Mouse (Mus musculus) thymus, adult 2 months (tissue): Measurements from ENCODE around the gene Ebpl. TPM values are rescaled to one million over a fixed set of nuclear protein-coding genes. Genes with fewer than 3 reads are reported as not detected.

Source experiments
- DNase-seq: peaks from one replicate; pipeline ENCODE4 v3.0.0; 2021
- H3K27ac ChIP-seq: fragments of 200-500 bp; 2 replicates; pipeline ENCODE4 v1.5.1; 2012; ENCODE audit warnings: low read length, control low read depth; ENCODE audit not compliant: control insufficient read depth, insufficient read depth
- H3K27me3 ChIP-seq: fragments of 200-500 bp; 2 replicates; pipeline ENCODE4 v1.6.1; 2012; ENCODE audit warnings: mild to moderate bottlenecking, low read length, moderate library complexity, mixed read lengths; ENCODE audit not compliant: control insufficient read depth, insufficient read depth
- H3K36me3 ChIP-seq: fragments of 200-500 bp; 2 replicates; pipeline ENCODE4 v1.6.1; 2012; ENCODE audit warnings: mild to moderate bottlenecking, low read length, moderate library complexity; ENCODE audit not compliant: control insufficient read depth, insufficient read depth
- H3K4me1 ChIP-seq: fragments of 200-500 bp; replicated peaks from 2 replicates; pipeline ENCODE4 v1.6.1; 2012; ENCODE audit warnings: low read length; ENCODE audit not compliant: control insufficient read depth, insufficient read depth
- H3K4me3 ChIP-seq: fragments of 200-500 bp; 2 replicates; pipeline ENCODE4 v1.5.1; 2012; ENCODE audit warnings: mild to moderate bottlenecking, low read length, control low read depth, moderate library complexity; ENCODE audit not compliant: control insufficient read depth, insufficient read depth
- CTCF ChIP-seq: fragments of 200-500 bp; IDR thresholded peaks from 2 replicates; pipeline ENCODE4 v1.5.1; 2012; ENCODE audit warnings: mild to moderate bottlenecking, control low read depth, low read length, moderate library complexity, borderline replicate concordance; ENCODE audit not compliant: control insufficient read depth, poor library complexity, insufficient read depth; ENCODE audit errors: extremely low read depth
- POLR2A ChIP-seq: fragments of 200-500 bp; IDR thresholded peaks from 2 replicates; pipeline ENCODE4 v1.6.1; 2012; ENCODE audit warnings: mild to moderate bottlenecking, low read length, control low read depth, moderate library complexity; ENCODE audit not compliant: control insufficient read depth, poor library complexity, insufficient read depth; ENCODE audit errors: extremely low read depth
- WGBS: fragments of 180-500 bp; shearing (Covaris S2); methylation state at CpG from one replicate; pipeline ENCODE4 v1.1.7; 2018; 5-methylcytosine and 5-hydroxymethylcytosine counted together
- polyA plus RNA-seq: library from polyadenylated mRNA; depleted of rRNA; stranded (reverse); fragments of >200 nt; gene quantifications from 2 replicates; pipeline ENCODE4 v1.2.3, GENCODE M21; 2012; rRNA removed

Ebpl gene
- polyA plus RNA-seq, 1 experiment = 2.0 TPM

GRCm38 (mm10) chr14:61299810-61300209 lies 60.4 kb downstream of the Ebpl start:
- Histone ChIP-seq H3K36me3 (no peaks in the 10 kb centered on the region), H3K27ac (no peak overlapping the region), H3K4me3 (no peak overlapping the region), H3K4me1 (no peaks in the 10 kb centered on the region), H3K27me3 (no peaks in the 10 kb centered on the region)
- 94% methylated on average over 6 of the region's 6 CpGs for WGBS
- TF ChIP-seq POLR2A (no peak), CTCF (no peak)
- DNase-seq = no peak

DNA sequence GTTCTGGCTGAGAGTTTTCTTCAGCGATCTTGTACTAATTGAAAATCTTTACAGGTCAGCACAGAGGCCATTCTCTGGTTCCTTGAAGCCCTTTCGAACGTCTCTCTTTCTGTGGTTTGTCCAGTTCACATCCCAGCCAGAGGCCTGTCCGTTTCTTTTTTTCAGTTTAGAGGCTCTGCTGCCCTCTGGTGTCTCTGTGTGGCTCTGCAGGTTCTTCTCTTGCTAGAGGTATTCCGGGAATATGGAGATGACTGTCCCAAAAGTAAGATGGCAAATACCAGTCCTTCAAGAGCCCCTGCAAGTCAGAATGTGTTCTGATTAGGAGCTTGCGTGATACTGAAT lies 65.5 kb downstream of the Ebpl start:
- TF ChIP-seq POLR2A (no peak), CTCF (no peak)
- peak; percentile 45 for DNase-seq
- 23% methylated on average over 6 of the region's 6 CpGs for WGBS
- H3K4me3 ChIP-seq = no peak overlapping the region
- H3K27ac ChIP-seq = no peak overlapping the region
- H3K36me3 ChIP-seq = no peaks in the 10 kb centered on the region
- no peaks in the 10 kb centered on the region for H3K4me1 ChIP-seq
- H3K27me3 ChIP-seq = no peaks in the 10 kb centered on the region

GRCm38 (mm10) chr14:61293884-61294737 lies 66.1 kb downstream of the Ebpl start:
- WGBS = 51% methylated on average over 16 of the region's 16 CpGs
- no peaks in the 10 kb centered on the region for H3K27me3 ChIP-seq
- peak; percentile 71 for DNase-seq
- no peak overlapping the region for H3K4me3 ChIP-seq
- no peaks in the 10 kb centered on the region for H3K36me3 ChIP-seq
- TF ChIP-seq POLR2A (no peak), CTCF (no peak; the same call in 1 of the 2 replicates)
- H3K4me1 ChIP-seq = no peaks in the 10 kb centered on the region
- H3K27ac ChIP-seq = no peak overlapping the region

GRCm38 (mm10) chr14:61290664-61291063 lies 69.6 kb downstream of the Ebpl start:
- no peak for DNase-seq
- Histone ChIP-seq H3K27me3 (no peaks in the 10 kb centered on the region), H3K4me3 (no peak overlapping the region), H3K4me1 (peaks cover 4% of the 10 kb centered on the region), H3K27ac (no peak overlapping the region), H3K36me3 (no peaks in the 10 kb centered on the region)
- 74% methylated on average over 3 of the region's 3 CpGs for WGBS
- TF ChIP-seq CTCF = no peak
- no peak for TF ChIP-seq POLR2A

DNA sequence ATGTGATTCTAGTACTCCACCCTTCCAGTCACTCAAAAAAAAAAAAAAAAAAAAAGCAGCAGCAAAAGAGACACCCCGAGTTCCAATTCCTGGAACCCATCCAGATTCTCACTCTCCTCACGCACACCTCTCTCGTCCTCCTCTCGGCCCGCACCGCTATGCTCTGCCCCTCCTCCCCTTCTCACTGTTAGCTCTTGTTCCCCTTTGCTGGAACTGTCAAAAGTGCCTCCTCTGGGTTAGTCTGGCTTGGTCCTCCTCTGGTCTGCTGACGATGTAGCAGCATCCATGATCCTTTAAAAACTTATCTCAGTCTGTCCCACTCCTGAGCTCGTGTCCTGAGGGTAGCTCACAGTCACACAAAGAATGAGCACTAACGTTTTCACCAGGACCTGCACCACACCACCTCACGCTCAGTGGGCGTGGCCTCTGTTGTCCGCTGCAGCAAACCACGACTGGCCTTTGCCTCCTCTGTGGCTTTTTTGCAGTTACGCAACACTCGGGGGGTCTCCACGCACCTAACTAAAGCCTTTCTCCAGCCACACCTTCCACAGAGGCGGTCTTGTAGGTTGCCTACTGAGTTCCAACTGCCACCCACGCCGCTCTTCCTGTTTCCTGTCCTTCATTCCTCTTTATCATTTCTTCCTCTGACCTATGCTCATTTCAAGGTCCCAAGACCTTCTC lies 71.5 kb downstream of the Ebpl start:
- no peak overlapping the region for H3K27ac ChIP-seq
- H3K4me1 ChIP-seq = peaks cover 4% of the 10 kb centered on the region
- TF ChIP-seq CTCF (no peak), POLR2A (no peak)
- no peaks in the 10 kb centered on the region for H3K27me3 ChIP-seq
- peak; percentile 3 for DNase-seq
- H3K36me3 ChIP-seq = no peaks in the 10 kb centered on the region
- 0 out of 2 replicates have a peak overlapping the region, but pooled peaks have one; percentile 7 for H3K4me3 ChIP-seq
- WGBS = 8% methylated on average over 19 of the region's 19 CpGs

Other genes starting within 250 kb of the Ebpl start
- 2.9 and 3.4 TPM in 2 replicates for gene Sacs, start 222.0 kb downstream of the Ebpl start, polyA plus RNA-seq
- 0.33 and 3.3 TPM in 2 replicates for gene Sgcg, start 101.9 kb downstream of the Ebpl start, polyA plus RNA-seq
- 2.5 and 3.4 TPM in 2 replicates for gene Arl11, start 50.7 kb downstream of the Ebpl start, polyA plus RNA-seq
- 14.4 TPM in 2 replicates for gene Kpna3, start 79.4 kb upstream of the Ebpl start, polyA plus RNA-seq
- 7.0 and 8.7 TPM in 2 replicates for gene Spryd7, start 196.4 kb upstream of the Ebpl start, polyA plus RNA-seq
- 1.8 and 2.6 TPM in 2 replicates for gene Trim13, start 237.8 kb upstream of the Ebpl start, polyA plus RNA-seq
- gene Kcnrg, start 247.0 kb upstream of the Ebpl start, polyA plus RNA-seq = 0.11 and 0.28 TPM in 2 replicates